Mouse (Mus musculus) right cerebral cortex, adult 18-20 months (tissue): ENCODE results near the gene Gm8994.
"Not testable (repeated sequence)": the region's sequence is repeated elsewhere in the genome, so short reads cannot be mapped to it uniquely, and the experiment has no call there.

Experiments used
- DNase-seq: peaks from one replicate; pipeline ENCODE4 v3.0.0; 2022; ENCODE audit warnings: mixed read lengths

Gm8994 gene

DNA sequence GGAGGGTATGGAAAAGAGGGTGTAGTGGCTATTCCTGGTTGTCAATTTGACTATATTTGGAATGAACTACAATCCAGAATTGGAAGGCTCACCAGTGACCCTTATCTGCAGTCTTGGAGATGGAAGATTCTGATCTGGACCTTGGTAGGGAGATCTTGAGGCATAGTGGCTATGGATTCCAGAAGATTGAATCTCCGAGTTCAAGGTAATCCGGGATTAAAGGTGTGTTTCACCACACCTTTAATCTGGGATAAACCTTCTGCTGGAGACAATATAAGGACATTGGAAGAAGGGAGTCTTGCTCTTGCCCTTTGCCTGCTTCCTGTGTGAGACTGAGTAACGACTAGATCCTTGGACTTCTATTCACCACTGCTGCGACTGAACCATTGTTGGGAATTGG lies at the start of gene Gm8994:
TSS of gene Gm8994 (plus strand) at position 301 of the 400 bp plus-strand sequence.
- DNase-seq: not testable (repeated sequence)

DNA sequence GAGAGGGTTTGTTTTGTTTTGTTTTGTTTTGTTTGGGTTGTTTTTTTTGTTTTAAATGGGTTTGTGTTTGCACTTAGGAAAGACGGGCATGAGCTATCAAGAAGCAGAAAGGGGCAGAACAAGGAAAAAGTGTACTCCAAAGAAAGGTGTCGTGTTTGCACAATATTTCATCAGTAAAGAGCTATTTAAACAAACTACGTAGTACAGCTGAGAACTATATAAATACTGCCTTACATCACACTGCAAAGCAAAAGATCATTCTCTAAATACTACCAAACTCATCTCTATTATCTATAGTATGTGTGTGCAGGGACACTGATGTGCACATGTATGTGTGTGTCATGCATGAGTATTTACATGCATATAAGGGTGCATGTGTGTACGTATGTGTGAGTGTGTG lies 49.7 kb upstream of the Gm8994 start:
- DNase-seq: no peak

DNA sequence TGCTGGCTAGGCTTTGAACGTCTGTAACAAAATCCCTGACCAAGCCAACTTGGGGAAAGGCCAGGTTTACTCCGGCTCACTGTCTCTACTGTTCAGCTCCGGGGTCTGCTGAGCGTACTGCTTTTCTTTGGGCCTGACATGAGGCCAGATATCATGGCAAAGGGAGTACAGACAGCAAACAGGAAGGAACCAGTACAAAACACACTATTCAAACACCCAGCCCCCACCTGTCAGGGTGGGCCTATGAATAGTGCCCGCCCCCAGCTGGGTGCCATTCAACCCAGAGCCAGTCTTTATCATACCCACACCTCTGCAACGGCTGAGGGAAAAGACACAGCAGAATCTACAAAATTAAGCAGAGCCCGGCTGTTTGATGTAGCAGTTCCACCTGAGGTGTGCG lies 42.8 kb upstream of the Gm8994 start:
- DNase-seq: no peak

DNA sequence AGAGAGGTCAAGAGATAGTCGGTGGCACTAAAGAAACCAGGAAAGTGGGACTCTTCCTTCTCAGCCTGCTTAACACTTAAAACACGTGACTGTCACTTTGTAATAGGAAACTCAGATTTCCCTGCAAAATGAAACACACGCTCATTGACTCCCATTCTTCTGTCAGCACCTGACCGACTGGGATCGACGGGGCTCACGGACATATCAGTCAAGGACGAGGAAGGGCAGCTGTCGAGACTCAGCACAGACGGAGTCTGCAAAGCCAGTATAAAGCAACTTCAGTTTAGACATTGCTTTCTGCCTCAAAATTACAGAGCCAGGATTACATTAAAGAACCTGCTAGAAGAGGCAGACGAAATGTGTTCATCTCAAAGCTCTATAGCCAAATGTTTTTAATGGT lies 41.2 kb upstream of the Gm8994 start:
- no peak for DNase-seq

DNA sequence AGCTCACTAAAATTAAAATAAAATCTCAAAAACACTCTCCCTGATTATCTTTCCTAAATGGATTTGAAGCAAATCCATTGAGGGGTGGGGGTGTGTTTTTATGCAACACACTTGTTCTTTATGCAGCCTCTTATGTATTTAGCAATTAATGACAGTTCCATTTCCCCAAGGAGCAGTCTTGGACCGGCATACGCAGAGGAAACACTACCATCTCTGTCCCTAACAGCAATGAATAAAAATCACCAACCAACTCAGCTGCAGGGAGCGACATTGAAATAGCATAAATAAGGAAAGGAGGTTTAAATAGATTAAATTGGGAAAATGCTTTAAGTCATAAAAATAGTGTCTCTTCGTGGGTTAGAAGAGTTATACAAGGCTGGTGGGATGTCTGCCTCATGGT lies 40.8 kb upstream of the Gm8994 start:
- no peak for DNase-seq

DNA sequence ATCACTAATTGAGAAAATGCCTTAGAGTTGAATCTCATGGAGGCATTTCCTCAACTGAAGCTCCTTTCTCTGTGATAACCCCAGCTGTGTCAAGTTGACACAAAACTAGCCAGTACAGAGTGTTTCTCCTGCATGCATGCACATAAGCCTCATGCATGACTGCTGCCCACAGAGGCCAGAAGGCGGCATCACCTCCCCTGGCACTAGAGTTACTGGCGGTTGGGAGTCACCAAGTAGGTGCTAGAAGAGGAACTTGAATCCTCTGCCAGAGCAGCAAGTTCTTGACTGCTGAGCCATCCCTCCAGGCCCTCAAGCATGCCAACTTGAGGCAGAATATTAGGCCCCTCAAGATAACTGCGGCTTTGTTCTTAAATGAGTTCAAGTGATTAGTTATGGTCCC lies 35.9 kb upstream of the Gm8994 start:
- DNase-seq: no peak

DNA sequence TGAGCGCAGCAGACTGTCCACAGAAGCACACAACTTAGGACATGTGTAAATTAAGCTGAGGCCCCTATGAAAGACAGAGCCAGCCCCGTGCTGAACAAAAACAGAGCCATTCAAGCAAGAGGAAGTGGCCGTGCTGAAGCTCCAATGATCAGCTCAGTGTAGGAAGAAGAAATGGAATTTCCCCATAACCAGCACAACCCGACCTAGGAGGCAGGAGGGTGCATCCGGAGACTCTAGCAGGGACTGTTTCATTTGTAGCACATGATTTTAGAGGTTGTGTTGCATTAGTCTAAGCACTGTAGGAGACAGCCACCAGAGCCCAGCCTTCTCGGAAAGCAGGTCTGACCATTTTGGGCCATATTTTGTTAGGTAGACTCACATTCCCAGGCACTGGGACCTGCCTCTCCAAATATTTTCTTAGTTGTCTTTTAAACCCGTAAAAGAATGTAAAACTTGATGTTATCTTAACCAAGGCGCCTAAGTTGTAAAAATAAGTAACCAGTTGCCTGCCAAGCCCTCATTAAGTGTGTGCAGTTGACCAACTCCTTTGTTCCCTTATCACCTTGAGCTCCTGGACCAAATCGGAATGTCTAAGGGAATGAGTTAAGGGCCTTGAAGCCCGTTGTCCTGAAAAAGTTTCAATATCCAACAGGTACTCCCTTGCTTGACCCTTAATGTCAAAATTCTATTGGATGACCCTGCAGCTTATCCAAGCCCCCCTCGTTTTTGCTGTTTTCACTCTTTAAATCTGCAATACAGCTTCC lies 35.2 kb upstream of the Gm8994 start:
- no peak for DNase-seq

DNA sequence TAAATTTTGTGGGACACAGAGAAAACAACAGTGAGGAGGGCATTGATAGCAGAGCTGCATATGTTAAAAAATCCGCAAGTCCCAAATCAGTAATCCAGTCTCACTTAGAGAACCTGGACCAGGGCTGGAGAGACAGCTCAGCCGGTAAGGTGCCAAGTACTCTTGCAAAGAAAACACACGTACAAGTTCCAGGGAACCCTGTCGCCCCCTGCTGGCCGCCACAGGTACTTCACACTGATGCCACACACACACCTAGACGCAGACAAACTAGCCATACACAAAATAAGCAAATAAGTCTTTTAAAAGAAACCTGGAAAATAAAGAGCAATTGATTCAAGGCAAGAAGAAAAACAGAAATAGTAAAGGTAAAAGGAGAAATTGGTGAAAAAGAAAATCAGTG lies 33.6 kb upstream of the Gm8994 start:
- DNase-seq: no peak

DNA sequence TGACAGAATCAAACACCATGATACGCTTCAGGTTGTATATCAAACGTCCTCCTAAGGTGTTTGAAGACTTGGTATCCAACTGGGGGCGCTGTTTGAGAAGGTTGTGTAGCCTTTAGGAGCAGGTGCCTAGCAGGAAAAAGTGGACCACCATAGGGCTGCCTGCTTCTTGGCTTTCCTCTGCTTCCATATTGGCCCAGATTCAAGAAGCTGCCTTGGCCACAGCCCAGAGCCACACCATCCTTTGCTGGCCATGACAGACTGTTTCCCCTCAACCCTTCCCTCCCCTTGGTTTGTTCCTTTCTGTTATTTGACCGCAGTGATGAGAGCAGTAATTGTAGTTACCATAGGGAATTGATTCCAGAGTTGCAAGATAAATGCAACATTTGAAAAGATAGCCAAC lies 31.5 kb upstream of the Gm8994 start:
- no peak for DNase-seq

DNA sequence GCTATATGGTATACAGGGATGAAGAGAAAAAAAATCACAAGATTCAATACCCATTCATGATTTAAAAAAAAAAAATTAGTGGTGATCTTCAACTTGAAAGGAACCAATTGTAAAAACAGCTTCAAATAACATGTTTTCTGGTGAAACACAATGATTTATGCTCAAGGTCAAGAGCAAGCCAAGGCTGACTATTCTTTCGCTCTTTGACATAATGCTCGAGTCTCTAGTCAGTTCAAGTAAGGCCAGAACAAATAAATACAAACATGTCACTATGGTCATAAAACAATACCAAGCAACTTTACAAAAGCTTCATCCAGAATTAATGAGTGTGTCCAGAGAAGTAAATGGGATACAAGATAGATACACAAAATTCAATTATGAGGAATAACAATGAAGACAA lies 31.1 kb upstream of the Gm8994 start:
- no peak for DNase-seq

DNA sequence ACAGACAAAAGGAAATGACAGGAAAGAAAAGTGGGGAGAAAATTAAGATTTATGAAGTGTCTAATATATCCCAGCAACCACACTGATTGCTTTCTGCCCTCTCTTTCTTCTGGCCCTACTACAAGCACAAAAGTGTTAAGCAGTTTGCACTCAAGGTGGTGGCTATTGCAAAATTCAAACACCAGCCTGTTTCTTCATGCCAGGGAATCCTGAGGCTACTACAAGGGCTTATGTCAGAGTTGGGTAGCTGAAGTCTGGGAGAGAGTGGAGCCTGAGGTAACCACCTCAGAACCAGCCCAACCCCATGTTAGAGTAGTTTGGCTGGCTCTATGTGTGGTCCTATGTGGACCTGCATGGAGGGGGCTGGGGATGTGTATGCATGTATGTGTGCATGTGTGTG lies 23.8 kb upstream of the Gm8994 start:
- no peak for DNase-seq

DNA sequence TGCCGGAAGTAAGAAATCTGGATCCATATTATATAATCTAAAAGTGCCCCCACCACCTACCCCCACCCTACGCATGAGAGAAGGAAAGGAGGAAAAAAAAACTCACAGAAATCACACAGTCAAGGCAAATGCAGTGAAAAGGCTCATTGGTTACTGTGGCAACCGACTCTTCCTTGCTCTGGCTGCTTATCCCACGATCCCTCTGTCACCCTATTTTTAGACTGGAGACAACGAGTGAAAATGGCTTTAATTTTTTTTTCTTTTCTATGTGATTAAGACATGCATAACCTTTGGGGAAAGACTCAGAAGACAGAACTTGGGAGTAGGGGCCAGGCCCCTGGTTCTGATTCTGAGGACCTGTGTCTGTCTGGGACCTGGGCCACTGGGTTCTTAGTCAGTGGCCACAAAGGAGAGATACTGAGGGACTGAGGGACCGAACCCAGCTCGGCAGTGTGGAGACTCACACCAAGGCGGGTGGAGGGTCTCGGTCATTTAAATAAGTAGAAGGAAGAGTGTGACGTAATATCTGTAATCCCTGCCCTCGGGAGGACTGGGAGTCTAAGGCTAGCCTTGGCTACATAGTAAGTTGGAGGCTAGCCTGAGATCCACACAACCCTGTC lies 22.9 kb upstream of the Gm8994 start:
- DNase-seq: peak; percentile 74

DNA sequence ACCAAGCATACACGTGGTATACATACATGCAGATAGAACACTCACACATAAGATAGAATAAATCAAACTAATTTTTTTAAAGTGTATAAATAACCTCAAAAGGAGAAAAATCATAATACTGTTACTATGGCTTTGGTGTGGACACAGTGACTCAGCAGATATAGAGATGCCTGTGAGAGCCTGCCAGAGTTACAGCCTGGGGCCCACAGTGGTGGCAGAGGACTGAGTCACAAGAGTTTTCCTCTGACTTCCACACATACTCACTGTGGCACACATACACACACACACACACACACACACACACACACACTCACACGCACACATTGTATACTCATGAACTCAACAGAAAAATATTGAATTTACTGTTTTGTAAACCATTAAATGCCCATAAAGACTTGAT lies 17.9 kb upstream of the Gm8994 start:
- no peak for DNase-seq

DNA sequence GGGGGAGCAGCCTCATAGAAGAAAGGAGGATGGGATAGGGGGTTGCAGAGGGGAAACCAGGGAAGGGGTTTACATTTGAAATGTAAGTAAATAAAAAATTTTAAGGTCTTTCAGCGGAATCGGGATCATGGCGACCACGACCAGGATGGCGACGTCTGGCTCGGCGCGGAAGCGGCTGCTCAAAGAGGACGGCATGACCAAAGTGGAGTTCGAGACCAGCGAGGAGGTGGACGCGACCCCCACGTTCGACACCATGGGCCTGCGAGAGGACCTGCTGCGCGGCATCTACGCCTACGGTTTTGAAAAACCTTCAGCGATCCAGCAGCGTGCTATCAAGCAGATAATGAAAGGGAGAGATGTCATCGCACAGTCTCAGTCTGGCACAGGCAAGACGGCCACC lies 1.1 kb downstream of the Gm8994 start:
- not testable (repeated sequence) for DNase-seq

DNA sequence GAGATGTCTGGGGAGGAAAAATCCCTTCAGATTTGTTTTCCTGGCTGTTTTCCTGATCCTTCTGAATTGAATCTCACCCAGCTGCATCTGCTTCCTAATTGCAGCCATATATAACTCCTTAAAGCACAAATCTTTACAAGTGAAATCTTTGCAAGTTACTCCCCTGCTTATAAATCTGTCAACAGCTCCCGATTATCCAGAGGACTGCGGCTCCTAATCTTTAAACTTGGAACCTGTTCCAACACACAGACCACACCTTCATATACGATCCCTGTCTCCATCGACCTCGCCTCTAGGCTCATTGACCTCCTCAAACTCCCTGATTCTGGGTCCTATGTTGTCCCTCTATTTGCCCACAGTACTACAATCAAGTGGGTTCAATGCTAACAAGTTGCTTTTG lies 13.3 kb downstream of the Gm8994 start:
- DNase-seq: no peak

DNA sequence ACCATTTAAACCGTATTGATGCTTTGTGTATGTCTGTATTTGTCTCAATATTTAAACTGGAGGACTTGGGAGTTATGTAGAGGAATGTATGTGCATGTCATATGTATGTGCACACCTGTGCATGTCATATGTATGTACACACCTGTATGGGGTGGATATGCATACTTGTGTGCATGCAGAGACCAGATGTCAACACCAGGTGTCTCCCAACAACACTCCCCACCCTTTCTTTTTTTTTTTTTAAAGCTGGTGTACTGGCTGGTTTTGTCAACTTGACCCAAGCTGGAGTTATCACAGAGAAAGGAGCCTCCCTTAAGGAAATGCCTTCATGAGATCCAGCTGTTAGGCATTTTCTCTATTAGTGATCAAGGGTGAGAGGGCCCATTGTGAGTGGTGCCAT lies 13.8 kb downstream of the Gm8994 start:
- no peak for DNase-seq

DNA sequence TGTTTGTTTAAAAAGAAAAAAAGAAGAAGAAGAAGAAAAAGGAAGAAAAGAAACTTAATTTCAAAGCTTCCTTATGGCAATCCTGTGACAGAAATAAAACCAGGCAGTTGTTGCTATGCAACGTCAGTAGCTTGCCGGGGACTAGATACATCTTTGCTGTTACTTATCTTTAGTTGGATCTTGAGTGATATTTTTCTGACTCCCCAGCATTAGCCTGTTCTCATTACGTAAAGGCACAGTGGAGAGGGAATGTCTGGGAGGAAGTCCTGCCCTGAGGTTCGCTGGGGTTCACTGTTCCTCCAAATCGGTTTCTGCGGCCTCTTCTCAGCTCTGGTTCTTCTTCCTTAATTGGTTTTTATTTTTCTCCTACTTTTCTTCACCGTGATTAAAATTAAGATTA lies 16.5 kb downstream of the Gm8994 start:
- peak; percentile 42 for DNase-seq

DNA sequence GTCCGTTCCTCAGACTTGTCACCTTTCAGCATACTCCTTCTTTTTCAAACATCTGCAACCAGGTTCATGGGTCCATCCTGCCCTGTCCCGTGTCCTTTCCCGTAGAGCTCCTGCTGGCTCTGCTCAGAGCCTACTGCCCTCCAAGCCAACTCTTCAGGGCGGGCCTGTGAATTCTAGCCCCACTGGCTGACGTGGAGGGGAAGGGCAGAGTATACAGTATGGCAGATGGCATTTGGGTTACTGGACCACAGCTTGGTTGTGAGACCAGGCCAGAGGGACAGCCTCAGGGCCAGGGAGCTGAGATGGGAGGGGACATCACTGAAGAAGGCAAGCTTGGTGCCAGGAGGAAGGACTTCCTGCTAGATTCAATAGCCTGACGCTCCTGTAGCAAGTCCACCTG lies 17.7 kb downstream of the Gm8994 start:
- no peak for DNase-seq

DNA sequence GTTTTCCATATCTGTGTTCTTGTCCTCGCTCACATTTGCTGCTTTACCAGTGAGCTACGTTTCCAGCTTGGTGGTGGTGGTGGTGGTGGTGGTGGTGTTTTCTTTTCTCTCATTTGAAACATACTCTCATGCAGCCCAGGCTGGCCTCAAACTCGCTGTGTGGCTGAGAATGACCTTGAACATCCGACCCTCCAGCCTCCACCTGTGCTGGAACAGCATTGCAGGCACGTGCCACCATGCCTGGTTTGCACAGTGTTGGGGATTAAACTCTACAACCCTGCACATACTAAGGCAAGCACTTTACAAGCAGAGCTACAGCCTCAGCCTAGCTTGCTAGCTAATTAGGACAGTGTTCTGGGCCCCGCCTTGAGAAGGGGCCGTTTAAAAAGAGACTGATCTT lies 18.3 kb downstream of the Gm8994 start:
- no peak for DNase-seq

DNA sequence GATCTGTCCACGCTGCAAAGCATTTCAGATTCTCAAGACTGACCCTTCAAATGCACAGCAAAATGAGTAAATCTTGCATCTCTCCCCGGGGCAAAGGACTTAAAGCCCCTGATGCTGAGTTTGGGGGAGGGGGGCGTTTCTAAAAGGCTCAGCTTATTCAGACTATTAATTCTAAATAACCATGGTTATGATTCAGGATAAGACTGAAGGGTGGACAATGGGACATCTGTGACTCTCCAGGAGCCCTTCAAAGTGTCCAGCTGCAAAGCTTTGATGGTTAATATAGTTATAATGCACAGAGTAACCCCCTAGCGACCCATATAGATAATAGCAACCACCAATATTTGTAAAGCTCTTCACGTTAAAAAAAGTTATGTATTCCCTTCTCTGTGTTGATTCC lies 19.7 kb downstream of the Gm8994 start:
- DNase-seq: no peak

DNA sequence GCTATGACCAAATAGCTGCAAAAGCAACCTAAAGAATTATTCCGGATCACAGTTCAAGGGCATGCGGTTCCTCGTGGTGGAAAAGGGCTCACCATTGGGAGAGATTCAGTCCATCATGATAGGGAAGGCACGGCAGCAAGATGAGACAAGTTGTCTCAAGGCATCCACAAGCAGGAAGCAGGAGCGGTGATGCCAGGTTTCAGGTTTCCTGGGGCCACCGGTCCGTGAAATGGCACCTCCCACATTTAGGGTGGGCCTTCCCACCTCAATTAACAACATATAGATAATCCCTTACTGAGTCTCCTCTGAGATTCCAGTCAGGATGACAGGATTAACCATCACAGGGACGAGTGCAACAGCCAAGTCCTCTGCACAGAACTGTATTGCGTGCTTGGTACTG lies 20.3 kb downstream of the Gm8994 start:
- no peak for DNase-seq

DNA sequence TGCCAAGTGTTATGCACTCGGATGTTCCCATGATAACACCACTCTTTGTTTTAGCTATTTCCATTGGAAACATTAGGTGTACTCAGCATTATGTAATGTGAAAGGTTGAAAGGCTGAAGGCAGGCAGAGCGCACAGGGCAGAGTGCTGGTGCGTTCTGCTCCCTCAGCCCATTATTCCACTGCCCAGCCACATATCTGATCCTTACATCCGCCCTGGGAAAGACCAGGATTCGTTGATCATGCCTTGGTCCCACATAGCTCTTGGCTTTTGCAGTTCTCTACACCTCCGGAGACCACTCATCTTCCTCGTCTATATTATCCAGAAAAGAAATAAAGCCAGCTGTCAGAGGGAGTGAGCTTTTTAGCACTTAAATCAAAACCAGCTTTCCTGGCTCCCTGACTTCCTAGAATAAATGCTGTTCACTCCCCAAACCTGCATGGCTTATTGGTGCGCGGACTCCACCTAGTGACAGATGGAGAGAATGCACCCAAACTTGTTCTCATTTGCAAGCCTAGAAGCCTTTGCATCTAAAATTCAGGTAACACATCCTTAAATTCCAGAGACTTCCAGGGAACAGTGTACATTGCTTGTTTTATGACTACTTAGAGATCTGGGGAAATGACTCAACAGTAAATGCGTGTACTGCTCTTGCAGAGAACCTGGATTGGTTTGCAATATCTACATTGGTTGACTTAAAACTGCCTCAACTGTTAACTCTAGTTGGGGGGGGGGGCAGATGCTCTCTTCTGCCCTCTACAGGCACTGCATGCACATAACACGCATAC lies 26.3 kb downstream of the Gm8994 start:
- DNase-seq: peak; percentile 91

DNA sequence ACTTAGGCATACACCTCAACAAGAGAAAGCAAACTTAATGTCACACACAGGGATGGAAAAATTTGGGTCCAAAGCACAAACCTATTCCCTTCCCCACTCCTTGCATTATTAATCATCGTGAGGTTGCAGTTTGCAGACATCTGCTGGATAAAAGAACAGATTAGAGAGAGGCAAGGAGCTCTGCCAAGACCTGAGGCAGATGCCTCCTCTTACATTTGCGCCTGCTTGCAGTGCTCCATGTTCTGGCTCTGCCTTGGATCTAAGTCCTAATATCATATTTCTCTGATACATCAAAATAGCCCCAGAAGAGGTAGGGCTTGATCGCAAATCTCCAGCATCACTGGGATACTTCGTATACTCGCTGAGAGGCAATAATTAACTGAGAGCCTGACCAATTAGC lies 31.1 kb downstream of the Gm8994 start:
- DNase-seq: no peak

DNA sequence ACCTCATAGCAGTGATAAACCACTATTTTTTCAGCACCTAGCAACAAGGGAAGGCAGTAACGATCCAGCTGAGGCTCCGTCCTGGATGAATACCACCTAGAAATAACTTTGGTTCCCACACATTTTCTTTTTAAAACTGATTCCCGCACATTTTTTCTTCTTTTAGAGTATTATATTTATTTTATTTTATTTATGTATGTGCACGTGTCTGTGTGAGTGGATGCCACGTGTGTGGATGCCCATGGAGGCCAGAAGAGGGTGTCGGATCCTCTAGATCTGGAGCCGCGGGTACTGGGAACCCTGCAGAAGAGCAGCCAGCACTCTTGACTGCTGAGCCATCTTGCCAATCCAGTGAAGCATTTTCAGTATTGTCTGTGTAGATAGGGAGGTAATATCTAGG lies 36.0 kb downstream of the Gm8994 start:
- DNase-seq: no peak
